Mouse (Mus musculus) layer of hippocampus, postnatal 25 days (tissue): ENCODE results near the gene Gins1. TPM values are rescaled to one million over a fixed set of nuclear protein-coding genes. Genes with fewer than 3 reads are reported as not detected.
"Not testable (repeated sequence)": the region's sequence is repeated elsewhere in the genome, so short reads cannot be mapped to it uniquely, and the experiment has no call there.

Experiments used
- DNase-seq, 2 experiments: peaks; one replicate each; pipeline ENCODE4 v3.0.0; 2022; ENCODE audit warnings: mixed read lengths in 2 of 2, low spot score in 1 of 2; ENCODE audit errors: extremely low spot score in 1 of 2
- total RNA-seq, 2 experiments: library from RNA; stranded (reverse); gene quantifications; 2 replicates each; pipeline ENCODE4 v1.2.3; 2021

The Gins1 gene
- total RNA-seq, 2 experiments from 2014 or later: 2.7 to 2.9 TPM

DNA sequence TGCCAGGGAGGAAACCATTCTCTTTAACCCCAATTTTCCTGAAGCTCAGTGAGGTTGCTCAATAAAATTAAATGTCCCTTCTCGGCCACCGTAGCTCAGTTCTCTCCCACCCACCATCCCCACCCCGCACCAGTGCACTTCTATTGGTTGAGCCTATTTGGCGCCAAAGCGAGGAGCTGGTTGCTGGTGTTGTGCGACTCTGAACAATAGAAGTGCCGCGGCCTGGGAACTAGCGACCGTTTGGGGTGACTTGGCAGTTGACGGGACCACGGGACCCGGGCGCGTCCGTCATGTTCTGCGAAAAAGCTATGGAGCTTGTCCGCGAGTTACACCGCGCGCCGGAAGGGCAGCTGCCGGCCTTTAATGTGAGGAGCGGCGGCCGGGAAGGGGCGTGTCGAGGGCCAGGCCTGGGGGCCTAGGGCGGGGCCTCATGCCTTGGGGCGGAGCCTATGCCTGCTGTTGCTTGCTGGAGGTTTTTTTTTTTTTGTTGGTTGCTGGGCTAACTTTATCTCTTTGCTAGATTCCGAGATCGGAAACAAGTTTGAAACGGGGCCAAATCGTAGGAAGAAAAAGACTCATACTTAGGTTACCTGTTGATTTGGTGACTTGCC lies 4.3 kb downstream of the Gins1 start:
- peak; percentile 76 for DNase-seq

DNA sequence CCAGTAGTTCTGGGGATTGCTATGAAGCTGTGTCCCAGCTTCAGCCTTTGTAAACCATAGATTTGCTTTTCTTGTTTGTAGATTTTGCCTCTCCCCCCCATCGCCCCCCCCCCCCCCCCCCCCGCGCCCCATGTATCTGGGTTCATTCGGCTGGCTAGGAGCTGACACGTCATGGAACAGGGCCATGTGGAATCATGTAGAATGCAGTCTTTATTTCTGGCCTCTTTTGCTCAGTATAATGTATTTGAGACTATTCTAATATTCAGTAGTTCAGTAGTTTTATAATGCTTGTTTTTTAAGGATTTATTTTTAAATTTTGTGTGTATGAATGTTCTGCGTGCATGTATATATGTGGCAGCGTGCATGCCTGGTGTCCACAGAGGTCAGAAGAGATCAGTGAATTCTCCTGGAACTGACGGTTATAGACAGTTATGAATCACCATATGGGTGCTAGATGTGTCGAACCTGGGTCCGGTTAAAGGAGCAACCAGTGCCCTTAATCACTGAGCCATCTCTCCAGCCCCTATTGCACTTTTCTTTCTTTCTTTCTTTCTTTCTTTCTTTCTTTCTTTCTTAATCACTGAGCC lies 5.2 kb downstream of the Gins1 start:
- no peak for DNase-seq

DNA sequence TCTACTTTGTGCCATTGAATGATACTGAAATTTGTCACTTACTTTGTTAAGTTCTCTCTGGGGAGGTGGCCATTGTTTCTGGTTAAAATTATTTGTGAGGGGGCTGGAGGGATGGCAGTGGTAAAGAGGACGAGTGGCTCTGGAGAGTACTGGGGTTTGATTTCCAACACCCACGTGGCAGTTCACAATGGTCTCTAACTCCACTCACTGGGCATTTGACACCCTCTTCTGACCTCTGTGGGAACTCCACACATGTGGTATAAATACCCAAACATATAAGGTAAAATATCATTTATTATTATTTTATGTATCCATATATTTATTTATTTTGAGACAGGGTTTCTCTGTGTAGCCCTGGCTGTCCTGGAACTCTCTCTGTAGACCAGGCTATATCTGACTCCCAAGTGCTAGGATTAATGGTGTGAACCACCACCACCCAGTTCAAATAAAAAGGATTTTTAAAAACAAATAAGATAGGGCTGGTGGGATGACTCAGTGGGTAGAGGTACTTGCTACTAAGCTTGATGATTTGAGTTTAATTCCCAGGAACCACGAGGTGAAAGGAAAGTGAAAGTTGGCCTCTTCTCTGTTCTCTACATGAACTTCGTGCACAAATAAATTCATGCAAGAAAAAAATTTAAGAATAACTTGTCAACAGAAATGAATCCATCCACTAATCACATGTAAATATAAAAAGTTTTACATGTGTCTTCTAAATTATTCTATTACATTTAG lies 9.7 kb downstream of the Gins1 start:
- DNase-seq: no peak

DNA sequence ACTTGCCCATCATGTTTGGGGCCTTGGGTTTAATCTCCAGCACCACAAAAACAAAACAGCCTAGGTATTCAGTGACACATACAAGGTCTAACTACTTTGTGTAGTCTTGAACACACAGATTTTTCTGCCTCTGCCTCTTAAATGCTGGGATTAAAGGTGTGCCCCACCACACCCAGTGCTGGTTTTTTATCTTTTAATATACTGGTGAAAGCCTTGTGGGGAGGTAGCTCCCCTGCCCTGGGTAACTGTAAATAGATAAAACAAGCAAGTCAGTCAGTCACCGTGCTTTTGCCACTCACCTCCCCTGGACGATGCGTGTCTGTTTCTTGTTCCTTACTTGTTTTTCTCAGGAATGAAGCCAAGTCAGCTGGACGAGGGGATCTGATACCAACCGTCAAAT lies 10.6 kb downstream of the Gins1 start:
- no peak for DNase-seq

DNA sequence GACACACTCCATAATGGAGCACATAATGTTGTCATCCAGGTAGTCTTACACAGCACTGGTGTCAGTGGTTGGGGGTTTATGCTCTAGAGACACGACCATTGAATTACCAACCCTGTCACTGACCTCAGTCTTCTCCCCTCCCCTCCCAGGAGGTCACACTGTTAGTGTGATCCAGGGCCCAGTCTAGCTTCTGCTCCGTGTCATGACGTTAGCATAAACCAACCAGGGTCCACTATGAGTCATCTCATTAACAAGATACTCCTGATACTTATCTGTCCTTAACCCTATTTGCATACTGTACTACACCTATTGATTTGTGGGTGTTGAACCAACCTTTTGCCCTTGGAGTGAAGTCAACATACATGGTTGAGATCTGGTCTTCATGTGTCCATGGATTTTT lies 13.5 kb downstream of the Gins1 start:
- no peak for DNase-seq

DNA sequence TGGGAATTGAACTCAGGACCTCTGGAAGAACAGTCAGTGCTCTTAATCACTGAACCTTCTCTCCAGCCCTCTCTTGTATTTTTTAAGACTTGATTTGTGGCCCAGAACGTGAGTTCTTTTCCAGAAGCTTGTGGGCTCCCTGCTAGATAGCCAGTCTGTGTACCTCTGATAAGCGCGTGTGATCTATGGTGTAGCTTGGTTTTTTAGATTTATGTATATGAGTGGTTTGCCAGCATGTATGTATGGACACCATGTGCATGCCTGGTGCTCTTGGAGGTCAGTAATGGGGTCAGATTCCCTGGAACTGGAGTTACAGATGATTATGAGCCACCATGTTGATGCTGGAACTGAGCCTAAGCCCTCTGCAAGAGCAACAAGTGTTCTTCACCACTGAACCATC lies 15.3 kb downstream of the Gins1 start:
- no peak for DNase-seq

DNA sequence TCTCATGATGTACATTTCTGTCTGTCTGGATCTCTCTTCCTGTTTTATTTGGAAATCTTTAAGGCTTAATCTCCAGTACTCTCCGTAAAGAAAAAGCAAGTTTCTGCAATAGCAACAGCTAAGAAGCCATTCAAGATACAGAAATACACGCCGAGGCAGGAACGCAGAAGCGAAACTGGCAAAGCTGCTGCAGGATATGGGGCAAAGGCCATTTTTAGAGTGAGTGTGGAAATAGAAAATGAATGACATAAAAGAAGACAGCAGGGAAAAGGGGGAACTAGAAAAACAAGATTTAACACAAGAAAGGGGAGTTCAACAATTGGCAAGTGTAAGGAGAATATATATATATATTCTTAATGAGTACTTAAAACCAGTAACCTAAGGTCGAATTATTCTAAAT lies 16.5 kb downstream of the Gins1 start:
- no peak for DNase-seq

DNA sequence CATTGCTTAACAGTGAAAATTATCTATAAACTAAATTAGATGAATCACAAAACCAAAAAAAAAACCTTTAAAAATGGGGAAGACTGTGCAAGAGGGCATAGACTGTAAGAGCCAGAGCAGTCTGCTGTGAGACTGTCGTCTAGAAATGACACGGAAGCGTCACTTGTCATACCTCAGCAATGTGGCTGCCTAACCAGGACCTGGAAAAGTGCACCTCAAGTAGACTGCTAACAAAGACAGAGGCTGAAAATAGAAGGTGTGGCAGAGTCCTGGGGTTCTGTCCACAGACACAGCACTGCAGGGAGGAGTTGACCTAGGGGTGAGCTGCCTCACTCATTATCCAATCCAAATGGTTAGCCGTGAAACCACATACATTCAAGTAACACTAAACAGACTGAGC lies 17.0 kb downstream of the Gins1 start:
- DNase-seq: no peak

DNA sequence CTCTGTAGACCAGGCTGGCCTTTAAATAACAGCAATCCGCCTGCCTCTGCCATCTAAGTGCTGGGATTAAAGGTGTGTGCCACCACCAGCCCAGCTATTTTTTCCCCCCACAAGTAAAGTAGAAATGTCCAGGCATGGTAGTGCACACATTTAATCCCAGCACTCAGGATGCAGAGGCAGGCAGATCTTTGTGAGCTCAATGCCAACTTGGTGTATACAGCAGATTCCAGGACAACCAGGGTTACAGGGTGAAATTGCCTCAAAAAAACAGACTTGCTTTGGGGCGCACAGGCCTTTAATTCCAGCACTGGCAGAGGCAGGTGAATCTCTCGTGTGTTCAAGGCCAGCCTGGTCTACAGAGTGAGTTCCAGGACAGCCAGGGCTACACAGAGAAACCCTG lies 17.8 kb downstream of the Gins1 start:
- DNase-seq: no peak

DNA sequence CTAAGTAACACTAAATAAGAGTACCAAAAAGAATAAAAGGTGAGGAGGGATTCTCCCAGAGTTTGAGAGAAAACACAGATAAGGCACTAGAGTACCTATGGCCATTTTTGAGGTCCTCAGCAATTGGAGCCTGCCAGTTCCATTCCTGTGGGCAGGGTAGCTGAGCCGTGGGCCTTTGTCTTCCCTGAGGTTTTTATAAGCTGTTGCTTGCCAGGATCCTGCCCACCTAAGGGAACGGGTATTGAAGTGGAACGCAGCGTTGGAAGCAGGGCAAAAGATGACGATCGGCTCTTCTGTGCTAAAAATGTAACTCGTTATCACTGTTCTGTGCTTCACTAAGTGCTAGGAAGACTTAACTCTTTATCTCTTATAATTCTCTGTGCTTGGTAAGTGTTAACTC lies 18.3 kb downstream of the Gins1 start:
- no peak for DNase-seq

DNA sequence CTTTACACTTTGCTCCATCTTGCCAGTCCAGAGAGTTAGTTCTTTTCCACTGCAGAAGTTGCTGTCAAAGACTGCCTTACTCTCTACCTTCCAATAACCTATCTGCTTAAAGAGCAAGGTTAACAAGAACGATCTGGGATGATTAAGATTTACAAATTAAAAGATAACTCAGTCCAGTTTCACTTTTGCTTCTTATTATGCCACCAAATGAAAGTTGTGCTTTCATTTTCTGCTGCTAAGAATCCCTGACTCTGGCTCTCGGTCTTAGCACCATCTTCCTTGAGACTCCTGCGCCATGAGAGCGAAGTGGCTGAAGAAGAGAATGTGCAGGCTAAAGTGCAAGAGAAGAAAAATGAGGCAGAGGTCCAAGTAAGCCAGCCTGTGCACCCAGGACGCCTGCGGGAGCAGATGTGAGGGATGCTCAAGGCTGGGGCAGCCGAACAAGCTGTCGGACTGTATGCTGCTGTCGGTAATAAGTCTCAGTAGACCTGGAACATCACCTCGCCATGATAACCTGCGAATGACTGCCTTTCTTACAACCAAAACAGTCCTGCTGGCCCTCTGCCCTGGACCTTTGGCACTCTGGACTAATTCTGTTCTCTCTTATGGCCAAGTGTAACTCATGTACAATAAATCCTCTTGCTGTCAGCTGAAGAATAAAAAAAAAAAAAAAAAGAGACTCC lies 22.0 kb downstream of the Gins1 start:
- DNase-seq: no peak

DNA sequence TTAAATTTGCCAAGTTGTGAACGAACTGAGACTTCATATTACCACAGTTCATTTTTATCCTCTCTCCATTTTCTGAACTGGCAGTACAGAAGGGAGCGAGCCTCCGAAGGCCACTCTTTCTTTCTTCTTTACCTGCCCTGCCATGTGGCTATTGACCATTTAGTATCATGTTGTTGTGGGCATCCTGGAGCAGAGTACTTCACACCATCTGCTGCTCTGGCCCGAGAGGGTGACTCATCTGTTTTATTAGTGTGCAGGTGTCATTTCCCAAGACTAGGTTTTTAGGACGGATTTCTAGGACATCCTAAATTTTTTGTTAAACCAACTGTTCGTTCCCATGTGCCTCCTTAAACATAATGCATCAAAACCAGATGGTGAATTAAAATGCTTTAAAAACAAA lies 24.0 kb downstream of the Gins1 start:
- DNase-seq: no peak

DNA sequence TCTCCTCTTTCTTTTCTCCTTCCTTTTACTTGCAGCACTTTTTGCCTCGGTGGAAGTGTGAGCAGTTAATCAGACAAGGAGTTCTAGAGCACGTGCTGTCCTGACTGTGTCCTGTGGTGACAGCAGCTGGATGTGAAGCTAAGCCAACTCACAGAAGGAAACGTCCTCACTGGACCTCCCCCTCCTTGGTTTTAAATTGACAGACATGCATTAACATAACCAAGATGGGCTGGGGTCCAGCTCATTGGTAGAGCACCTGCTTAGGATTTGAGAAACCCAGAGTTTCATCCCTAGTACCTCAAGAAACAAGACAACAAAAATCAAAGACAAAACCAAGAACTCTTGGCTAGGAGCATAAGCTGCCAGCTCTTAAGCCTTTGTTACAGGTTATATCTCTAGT lies 25.6 kb downstream of the Gins1 start:
- DNase-seq: no peak

DNA sequence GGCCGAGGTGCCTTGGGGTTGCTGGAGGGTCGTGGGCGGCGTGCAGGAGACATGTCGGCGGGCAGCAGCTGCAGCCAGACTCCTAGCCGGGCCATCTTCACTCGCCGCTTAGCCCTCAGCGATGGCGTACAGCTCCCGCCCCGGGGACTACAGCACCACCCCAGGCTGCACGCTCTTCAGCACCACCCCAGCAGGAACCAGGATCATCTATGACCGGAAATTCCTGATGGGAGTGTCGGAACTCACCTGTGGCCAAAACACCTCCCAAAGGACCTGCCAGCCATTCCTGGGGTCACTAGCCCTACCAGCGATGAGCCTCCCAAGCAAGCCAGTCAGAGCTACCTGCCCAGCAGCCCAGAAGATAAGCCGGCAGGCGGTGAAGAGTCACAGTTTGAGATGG lies 28.3 kb downstream of the Gins1 start:
- no peak for DNase-seq

DNA sequence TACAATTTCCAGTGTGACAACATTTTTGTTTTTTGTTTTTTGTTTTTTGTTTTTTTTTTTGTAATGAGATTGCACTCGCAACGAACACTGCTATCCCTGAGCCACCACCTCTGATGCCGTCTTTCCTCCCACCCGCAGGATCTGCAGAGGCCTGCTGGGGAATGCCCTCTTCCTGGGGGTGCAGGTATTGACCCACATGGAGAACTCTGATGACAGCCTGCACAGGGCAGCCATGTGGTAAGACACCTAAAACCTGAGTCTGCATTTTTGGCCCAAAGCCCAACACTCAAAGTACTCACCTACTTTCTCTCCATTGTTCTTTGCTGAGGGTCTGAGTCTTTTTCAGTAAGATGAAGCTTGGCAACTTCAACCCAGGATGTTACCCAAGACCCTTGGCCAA lies 29.5 kb downstream of the Gins1 start:
- DNase-seq: no peak

DNA sequence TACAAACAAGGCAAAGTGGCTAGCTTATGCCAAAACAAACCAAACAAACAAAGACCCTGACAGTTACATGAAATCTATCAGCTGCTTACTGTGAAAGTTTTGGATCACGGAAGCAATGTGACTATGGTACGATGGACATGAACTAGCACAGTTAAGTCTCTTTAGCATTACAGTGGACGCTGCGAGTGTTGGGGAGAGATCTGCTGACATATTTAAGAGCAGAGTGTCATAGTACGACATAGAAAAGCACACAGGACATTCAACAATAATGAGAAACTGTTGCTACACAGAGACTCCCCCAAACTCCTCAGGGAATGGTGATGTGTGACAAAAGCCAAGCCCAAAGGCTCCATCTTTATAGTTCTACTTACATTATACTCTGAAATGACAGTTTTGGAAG lies 38.8 kb downstream of the Gins1 start:
- no peak for DNase-seq

DNA sequence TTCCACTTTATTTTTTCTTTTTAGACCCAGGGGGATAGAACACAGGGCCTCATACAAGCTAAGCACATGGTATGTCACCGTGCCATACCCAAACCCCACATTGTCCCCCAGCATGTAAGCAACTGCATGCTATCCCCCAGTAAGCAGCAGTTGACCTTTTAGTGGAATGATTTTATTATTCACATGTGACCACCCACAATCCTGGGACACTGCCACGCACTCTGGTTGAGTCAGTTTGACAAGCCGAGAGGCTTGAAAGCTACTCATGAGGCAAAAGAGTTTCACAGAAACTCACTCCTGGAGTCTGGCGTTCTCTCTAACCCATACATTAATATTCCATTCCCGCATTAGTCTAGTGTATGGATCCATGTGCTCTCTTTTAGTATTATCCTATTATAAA lies 42.1 kb downstream of the Gins1 start:
- DNase-seq: not testable (repeated sequence)

DNA sequence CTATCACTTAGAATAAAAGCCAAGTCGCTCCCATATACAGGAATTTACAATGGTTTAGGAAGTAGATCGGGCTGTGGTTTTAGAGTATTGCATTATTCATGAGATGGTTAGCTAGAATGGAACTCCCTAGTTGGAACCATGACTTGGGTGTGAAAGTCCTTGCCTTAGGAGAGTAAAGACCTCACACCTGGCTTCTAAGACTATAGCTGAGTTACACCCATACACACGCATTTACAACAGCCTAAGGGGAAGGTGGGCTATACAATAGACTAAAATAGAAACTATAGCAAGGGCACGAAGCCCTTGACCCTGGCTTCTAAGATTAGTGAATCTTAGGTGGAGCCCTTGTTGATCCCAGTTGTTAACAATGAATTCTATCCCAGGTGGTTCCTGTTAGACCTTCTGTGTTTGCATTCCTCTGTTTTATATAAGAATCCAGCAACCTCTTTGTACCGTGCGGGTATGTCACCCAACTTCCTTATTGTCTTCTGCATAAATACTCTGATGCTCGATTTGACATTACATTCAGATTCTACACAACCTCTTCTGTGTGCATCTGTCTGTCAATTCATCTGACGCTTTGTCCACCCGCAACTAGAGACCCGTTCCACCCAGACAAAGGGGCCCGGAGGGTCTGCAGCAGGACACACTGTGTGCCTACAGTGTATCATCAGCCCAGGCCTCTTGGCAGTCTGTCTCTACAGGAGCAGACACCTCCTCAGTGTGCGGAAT lies 42.8 kb downstream of the Gins1 start:
- not testable (repeated sequence) for DNase-seq

DNA sequence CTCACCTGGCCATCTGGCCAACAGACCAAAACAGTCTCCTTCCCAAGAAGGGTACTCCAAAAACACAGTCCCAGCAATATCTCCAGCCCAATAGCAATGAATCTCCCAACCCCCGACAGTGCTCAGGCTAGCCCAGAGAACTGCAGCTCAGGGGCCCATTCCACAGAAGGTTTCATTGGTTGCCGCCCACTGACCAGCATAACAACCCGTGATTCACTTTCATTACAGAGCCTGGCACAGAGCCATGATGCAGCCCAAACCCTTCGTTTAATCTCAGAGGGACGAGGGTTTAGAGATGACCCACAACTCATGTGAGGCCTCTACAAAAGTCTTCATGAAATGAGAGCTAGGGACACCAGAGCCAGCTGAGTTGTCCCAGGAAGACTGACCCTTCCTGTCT lies 43.6 kb downstream of the Gins1 start:
- no peak for DNase-seq

DNA sequence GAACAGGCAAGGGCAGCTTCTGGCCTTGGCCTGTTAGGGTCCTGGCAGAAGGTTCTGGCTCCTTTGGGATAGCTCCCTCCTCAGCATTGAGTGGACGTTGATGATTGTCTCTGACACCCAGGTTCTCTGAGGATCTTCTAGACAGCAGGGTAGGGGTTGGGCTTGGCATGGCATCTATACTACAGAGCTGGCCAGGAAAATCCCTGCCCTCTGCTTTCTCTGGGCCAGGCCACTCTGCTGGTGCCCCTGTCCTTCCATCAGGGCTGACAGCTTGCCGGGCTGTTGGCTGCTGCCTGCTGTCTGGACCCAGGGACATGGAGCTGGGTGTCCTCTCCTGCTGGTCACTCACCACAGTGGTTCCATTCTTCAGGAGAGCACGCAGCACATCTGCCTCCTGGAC lies 44.5 kb downstream of the Gins1 start:
- DNase-seq: no peak

DNA sequence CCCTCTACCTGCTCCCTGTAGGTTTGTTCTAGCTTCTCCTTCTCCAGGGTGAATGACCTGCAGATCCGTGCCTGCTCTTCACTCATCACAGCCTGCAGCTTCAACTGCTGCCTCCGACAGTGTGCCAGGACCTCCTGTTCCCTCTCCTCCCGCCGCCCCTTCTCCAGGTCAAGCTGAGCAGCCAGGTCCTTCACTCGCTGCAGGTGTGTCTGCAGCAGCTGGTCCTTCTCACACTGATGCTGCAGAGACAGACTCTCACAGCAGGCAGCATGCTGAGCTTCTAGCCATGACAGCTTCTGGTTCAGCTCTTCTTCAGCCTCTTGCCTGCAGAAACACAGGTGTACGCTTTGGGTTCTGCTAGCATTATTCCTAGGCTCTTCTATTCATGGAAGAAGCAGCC lies 44.9 kb downstream of the Gins1 start:
- no peak for DNase-seq
